Mouse (Mus musculus) embryonic fibroblast, embryonic 13.5 days (primary cell): ENCODE measurements around the gene Fcgrt.

ENCODE experiments used
- CTCF ChIP-seq: IDR thresholded peaks from 2 replicates; pipeline ENCODE4 v1.5.1; 2011; ENCODE audit warnings: mild to moderate bottlenecking, control low read depth, low read length, moderate library complexity, borderline replicate concordance; ENCODE audit not compliant: insufficient read depth
- POLR2A ChIP-seq: IDR thresholded peaks from 2 replicates; pipeline ENCODE4 v1.6.1; 2011; ENCODE audit warnings: low read depth, mild to moderate bottlenecking, control low read depth, low read length, moderate library complexity

- TF ChIP-seq POLR2A: no peak
- no peak for TF ChIP-seq CTCF
These were observed 3.5 kb upstream of the Fcgrt start for GRCm38 (mm10) chr7:45107052-45107645.
